Mouse (Mus musculus) heart, adult 2 months (tissue): ENCODE measurements around the gene Slc25a34. TPM values are rescaled to one million over a fixed set of nuclear protein-coding genes. Genes with fewer than 3 reads are reported as not detected.

Experiments used
- DNase-seq, 2 experiments: peaks; one replicate each; pipeline ENCODE4 v3.0.0; 2021
- H3K27ac ChIP-seq: fragments of 200-600 bp; 2 replicates; pipeline ENCODE4 v1.8.1; 2022
- H3K27me3 ChIP-seq: fragments of 200-500 bp; 2 replicates; pipeline ENCODE4 v1.6.1; 2012; ENCODE audit warnings: mild to moderate bottlenecking, low read length, inconsistent platforms, mixed read lengths; ENCODE audit not compliant: control insufficient read depth, insufficient read depth
- H3K36me3 ChIP-seq: fragments of 200-500 bp; 2 replicates; pipeline ENCODE4 v1.6.1; 2012; ENCODE audit warnings: low read length, inconsistent platforms; ENCODE audit not compliant: control insufficient read depth, insufficient read depth
- H3K4me1 ChIP-seq: fragments of 200-500 bp; 2 replicates; pipeline ENCODE4 v1.6.1; 2011; ENCODE audit warnings: low read length; ENCODE audit not compliant: control insufficient read depth, insufficient read depth
- H3K4me3 ChIP-seq: fragments of 200-600 bp; 2 replicates; pipeline ENCODE4 v1.8.1; 2022
- H3K79me2 ChIP-seq: fragments of 200-500 bp; replicated peaks from 2 replicates; pipeline ENCODE4 v1.6.1; 2012; ENCODE audit warnings: mild to moderate bottlenecking, inconsistent platforms, low read length, moderate library complexity, mixed read lengths; ENCODE audit not compliant: control insufficient read depth, insufficient read depth
- H3K9ac ChIP-seq: fragments of 200-500 bp; 2 replicates; pipeline ENCODE4 v1.6.1; 2012; ENCODE audit warnings: low read depth, mild to moderate bottlenecking, control low read depth, inconsistent platforms, low read length, mixed read lengths
- CTCF ChIP-seq: fragments of 200-600 bp; IDR thresholded peaks from 2 replicates; pipeline ENCODE4 v1.8.1; 2022; ENCODE audit warnings: antibody characterized with exemption, mild to moderate bottlenecking, moderate library complexity
- EP300 ChIP-seq: fragments of 200-500 bp; IDR thresholded peaks from 2 replicates; pipeline ENCODE4 v1.6.1; 2011; ENCODE audit warnings: low read depth, low read length, control low read depth; ENCODE audit not compliant: insufficient read depth
- POLR2A ChIP-seq: fragments of 200-500 bp; IDR thresholded peaks from 2 replicates; pipeline ENCODE4 v1.6.1; 2011; ENCODE audit warnings: mild to moderate bottlenecking, low read depth, low read length, control low read depth; ENCODE audit not compliant: insufficient read depth
- WGBS: fragments of 180-500 bp; shearing (Covaris S2); methylation state at CpG from one replicate; pipeline ENCODE4 v1.1.7; 2018; 5-methylcytosine and 5-hydroxymethylcytosine counted together
- intact Hi-C: fragments of 180-260 bp; cut with DNase I; formaldehyde crosslinking; loops from one replicate; pipeline ENCODE4 v1.15.1; 2025
- long read RNA-seq: library from polyadenylated mRNA; stranded (forward); transcript quantifications from one replicate; pipeline ENCODE4 v2.0.0, GENCODE M21; 2021
- polyA plus RNA-seq: library from polyadenylated mRNA; depleted of rRNA; stranded (reverse); fragments of >200 nt; gene quantifications from 2 replicates; pipeline ENCODE4 v1.2.3, GENCODE M21; 2012; rRNA removed
- total RNA-seq, 2 experiments: library from RNA; stranded (reverse); gene quantifications; 2 replicates each; pipeline ENCODE4 v1.2.3; 2021

Gene Slc25a34
- total RNA-seq (100 to 1,000 TPM; 118 to 132 TPM), polyA plus RNA-seq (183 and 258 TPM in 2 replicates)
- long read RNA-seq, partial matches to known transcripts: 5 of 9 reads
- long read RNA-seq, other reads (novel, unspliced or antisense): 0 of 9 reads

DNA sequence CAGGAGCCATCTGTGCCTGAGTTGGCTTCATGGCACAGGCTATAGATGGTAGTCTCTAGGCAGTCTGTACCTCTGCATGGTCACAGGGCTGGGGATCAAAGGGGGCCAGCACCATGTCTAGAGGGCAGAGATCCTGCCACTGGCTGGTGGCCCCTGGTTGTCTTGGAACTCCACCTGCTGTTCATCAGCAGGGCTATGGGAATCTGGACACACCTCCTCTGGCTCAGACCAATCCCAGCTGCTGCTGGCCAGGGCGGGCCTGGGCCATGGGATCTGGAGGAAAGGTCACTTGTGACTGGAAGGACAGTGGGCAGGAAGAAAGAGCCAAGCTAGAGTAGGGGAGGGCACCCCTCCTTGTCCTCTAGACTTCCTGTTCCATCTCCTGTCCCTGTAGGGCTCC is at the start of gene Slc25a34:
Gene Slc25a34, minus strand, starts transcription at position 156 of the 400 bp plus-strand sequence.
- no peaks in the 10 kb centered on the region for H3K79me2 ChIP-seq
- H3K9ac ChIP-seq: peak within 1 kb of the TSS; percentile 65
- H3K36me3 ChIP-seq: no peaks in the 10 kb centered on the region
- intact Hi-C loops: loop anchor here (2.0 kb wide), 1 partner anchor 17 kb away; no protein-coding TSS in a partner anchor
- H3K27me3 ChIP-seq: no peaks in the 10 kb centered on the region
- peak within 1 kb of the TSS; percentile 55 for H3K4me3 ChIP-seq
- peaks cover 3% of the 10 kb centered on the region for H3K4me1 ChIP-seq
- WGBS: 0% methylated on average over 1 of the region's 1 CpGs
- H3K27ac ChIP-seq: peak within 1 kb of the TSS; percentile 93
- DNase-seq: peak; percentile 73 to 88
- TF ChIP-seq POLR2A (peak; percentile 94), CTCF (peak; percentile 14; the same call in 1 of the 2 replicates), EP300 (peak; percentile 96)

DNA sequence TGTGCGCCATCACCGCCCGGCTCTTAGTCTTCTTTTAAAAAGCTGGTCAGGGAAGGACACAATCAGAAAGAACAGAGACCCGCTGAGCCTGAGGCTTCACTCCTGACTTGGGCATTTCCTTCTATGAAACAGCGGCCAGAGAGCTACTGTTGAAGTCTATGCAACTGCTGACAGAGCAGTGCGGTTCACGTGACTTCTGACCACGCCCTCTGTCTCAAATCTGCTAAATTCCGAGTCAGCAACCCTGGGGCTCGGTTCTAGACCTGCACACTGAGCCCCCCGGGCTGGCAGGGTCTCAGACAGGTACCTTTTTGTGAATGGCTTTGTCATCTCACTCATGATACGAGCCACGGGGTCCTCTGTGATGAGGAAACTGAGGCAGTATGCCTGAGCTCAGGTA is 48.7 kb upstream of the Slc25a34 start:
- intact Hi-C loops: no loop called here
- Histone ChIP-seq H3K79me2 (no peaks in the 10 kb centered on the region), H3K27ac (no peak overlapping the region), H3K36me3 (no peaks in the 10 kb centered on the region), H3K4me3 (no peak overlapping the region), H3K4me1 (peaks cover 2% of the 10 kb centered on the region; the same call in 1 of the 2 replicates), H3K27me3 (no peaks in the 10 kb centered on the region), H3K9ac (no peak overlapping the region)
- no peak for DNase-seq
- 77% methylated on average over 13 of the region's 13 CpGs for WGBS
- TF ChIP-seq POLR2A: no peak
- TF ChIP-seq EP300: no peak
- TF ChIP-seq CTCF: no peak

DNA sequence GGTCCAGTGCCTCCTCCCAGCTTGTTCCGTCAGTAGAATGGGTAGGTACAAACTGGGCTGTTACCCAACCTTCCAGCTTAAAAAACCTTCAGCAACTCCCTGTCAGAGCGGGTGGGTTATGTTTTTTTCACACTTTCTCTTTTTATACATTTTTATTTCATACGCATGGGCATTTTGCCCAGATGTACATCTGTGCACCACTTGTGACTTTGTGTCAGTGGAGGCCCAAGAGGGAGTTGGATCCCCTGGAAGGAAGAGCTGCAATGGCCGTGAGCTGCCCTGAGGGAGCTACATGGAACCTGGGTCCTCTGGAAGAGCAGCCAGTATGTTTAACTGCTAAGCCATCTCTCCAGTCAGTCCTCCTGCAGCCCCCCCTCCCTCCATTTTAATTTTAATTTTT is 47.8 kb upstream of the Slc25a34 start:
- Histone ChIP-seq H3K27ac (no peak overlapping the region), H3K4me1 (peaks cover 2% of the 10 kb centered on the region; the same call in 1 of the 2 replicates), H3K79me2 (no peaks in the 10 kb centered on the region), H3K36me3 (no peaks in the 10 kb centered on the region), H3K4me3 (no peak overlapping the region), H3K9ac (no peak overlapping the region), H3K27me3 (no peaks in the 10 kb centered on the region)
- DNase-seq: no peak
- WGBS: 80% methylated on average over 4 of the region's 4 CpGs
- no peak for TF ChIP-seq POLR2A
- intact Hi-C loops: no loop called here

DNA sequence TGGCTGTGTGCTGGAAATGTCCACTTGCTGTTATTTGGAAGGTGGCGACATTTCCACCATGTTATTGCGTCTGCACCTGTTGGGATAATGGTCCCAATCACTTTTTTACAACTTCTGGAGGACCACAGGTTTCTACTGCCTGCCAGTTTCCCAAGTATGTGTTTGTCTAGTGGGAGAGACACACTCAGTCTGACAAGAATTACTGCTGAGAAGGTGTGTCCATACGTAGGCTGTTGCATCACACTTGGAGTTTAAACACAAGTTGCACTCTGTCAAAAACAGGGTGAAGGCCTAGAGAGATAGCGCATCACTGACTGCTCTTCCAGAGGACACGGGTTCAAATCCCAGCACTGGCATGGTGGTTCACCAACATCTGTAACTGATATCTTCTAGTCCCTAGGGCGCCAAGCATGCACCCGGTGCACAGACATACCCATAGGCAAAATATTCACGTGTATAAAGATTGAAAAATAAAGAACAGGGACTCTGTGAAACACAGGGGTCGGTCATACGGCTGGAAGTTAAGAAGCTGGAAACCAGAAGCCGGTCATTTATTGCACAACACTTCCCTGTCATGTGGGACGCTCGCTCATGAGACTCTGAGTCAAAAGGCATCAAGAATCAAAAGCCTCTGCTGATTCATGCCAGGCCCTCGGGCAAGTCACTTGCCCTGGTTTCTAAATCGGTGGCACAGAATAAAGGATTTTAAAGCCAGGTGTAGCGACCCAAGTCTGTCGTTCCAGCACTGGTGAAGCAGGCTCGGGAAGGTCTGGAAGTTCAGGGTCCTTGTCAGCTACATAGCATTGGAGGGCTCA is 46.5 kb upstream of the Slc25a34 start:
- H3K4me1 ChIP-seq: no peaks in the 10 kb centered on the region
- H3K79me2 ChIP-seq: no peaks in the 10 kb centered on the region
- TF ChIP-seq EP300 (no peak), CTCF (no peak), POLR2A (no peak)
- DNase-seq: peak in 1 of 2 experiments; percentile 63
- intact Hi-C loops: no loop called here
- WGBS: 78% methylated on average over 18 of the region's 18 CpGs
- no peak overlapping the region for H3K27ac ChIP-seq
- H3K36me3 ChIP-seq: no peaks in the 10 kb centered on the region
- no peak overlapping the region for H3K4me3 ChIP-seq
- H3K9ac ChIP-seq: no peak overlapping the region
- no peaks in the 10 kb centered on the region for H3K27me3 ChIP-seq

DNA sequence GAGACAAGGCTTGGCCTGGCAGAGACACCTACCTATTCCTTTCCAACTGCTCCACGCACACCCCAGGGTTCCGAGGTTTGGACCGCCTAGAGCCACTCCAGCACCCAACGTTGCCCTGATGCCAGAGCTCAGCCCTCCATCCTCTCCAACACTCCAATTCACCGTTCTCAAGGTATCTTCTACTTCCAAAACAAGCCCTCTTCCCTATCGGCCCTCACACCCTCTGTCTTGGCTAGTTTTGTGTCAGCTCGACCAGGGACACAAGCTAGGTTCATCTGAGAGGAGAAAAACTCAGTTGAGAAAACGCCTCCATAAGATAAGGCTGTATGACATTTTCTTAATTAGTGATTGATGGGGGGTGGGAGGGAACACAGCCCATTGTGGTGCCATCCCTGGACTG is 41.2 kb upstream of the Slc25a34 start, which contains the start of gene Plekhm2:
Gene Plekhm2, minus strand, starts transcription at position 101 of the 400 bp plus-strand sequence.
- H3K36me3 ChIP-seq: peaks cover 5% of the 10 kb centered on the region
- H3K27ac ChIP-seq: peak within 1 kb of the TSS; percentile 95
- peak within 1 kb of the TSS; percentile 79 for H3K9ac ChIP-seq
- TF ChIP-seq CTCF: no peak
- TF ChIP-seq EP300: no peak
- no peak for TF ChIP-seq POLR2A
- intact Hi-C loops: loop anchor here (2.0 kb wide), 1 partner anchor 18 kb away; no protein-coding TSS in a partner anchor
- H3K4me3 ChIP-seq: peak within 1 kb of the TSS; percentile 73
- peaks cover 5% of the 10 kb centered on the region for H3K79me2 ChIP-seq
- no peak for DNase-seq
- no peaks in the 10 kb centered on the region for H3K27me3 ChIP-seq
- 63% methylated on average over 8 of the region's 8 CpGs for WGBS
- peaks cover 7% of the 10 kb centered on the region for H3K4me1 ChIP-seq

DNA sequence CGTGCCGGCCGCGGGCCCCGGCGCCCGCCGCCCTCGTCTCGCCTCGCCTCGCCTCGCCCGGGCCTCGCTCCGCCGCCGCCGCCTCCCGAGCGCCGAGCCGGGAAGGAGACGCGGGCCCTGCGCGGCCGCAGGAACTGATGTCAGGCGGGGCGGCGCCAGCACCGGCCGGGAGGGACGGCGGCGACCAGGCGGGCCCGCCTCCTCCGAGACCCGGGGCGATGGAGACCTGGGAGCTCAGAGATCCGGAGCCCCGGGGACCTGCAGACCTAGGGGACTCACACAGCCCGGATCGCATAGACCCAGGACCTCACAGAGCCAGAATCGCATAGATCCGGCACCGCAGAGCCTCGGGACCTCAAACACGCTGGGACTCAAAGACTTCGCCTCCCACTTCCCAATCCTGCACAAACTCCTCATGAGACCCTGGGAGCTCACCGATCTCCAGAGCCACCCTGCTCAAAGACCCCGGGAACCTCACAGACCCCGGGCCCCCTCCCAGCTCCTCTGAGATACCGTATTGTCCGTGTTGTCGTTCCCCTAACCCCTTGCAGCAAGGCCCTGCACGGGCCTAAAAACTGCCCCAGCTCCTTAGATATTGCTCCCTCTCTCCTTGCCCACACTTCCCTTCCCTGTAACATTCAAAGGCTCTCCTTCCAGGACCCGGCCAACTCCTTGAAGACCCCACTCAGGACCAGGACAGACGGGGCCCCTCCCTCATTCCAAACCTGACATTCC is 40.6 kb upstream of the Slc25a34 start:
- Histone ChIP-seq H3K27ac (peak overlapping the region; percentile 95), H3K4me1 (peaks cover 9% of the 10 kb centered on the region), H3K27me3 (no peaks in the 10 kb centered on the region), H3K4me3 (peak overlapping the region; percentile 71), H3K9ac (peak overlapping the region; percentile 79), H3K36me3 (peaks cover 5% of the 10 kb centered on the region), H3K79me2 (peaks cover 6% of the 10 kb centered on the region)
- DNase-seq: peak; percentile 88 to 90
- under 1% methylated on average over 57 of the region's 60 CpGs for WGBS
- intact Hi-C loops: loop anchor here (2.0 kb wide), 1 partner anchor 19 kb away; no protein-coding TSS in a partner anchor
- TF ChIP-seq CTCF (no peak), EP300 (no peak), POLR2A (peak; percentile 68)
